Mouse (Mus musculus) gastrocnemius, postnatal 10 days (tissue): Measurements from ENCODE around the gene Ift20. TPM values are rescaled to one million over a fixed set of nuclear protein-coding genes. Genes with fewer than 3 reads are reported as not detected.
"Not testable (repeated sequence)": the region's sequence is repeated elsewhere in the genome, so short reads cannot be mapped to it uniquely, and the experiment has no call there.

Source experiments
- DNase-seq: peaks from one replicate; pipeline ENCODE4 v3.0.0; 2021; ENCODE audit warnings: mixed read lengths
- total RNA-seq, 2 experiments: library from RNA; stranded (reverse); gene quantifications; 2 replicates each; pipeline ENCODE4 v1.2.3; 2021

The Ift20 gene
- total RNA-seq, 2 experiments from 2014 or later: 28.0 to 39.1 TPM

GRCm38 (mm10) chr11:78566775-78567174 is 30.6 kb downstream of the Ift20 start:
- DNase-seq: no peak

- DNase-seq: no peak
Measured at GRCm38 (mm10) chr11:78567614-78568013, 31.5 kb downstream of the Ift20 start.

- no peak for DNase-seq
Measured at GRCm38 (mm10) chr11:78568827-78569226, 32.7 kb downstream of the Ift20 start.

- DNase-seq: no peak
Measured at GRCm38 (mm10) chr11:78569806-78570205, 33.6 kb downstream of the Ift20 start.

GRCm38 (mm10) chr11:78571441-78571840 is 35.3 kb downstream of the Ift20 start:
- no peak for DNase-seq

- DNase-seq: no peak
Measured at GRCm38 (mm10) chr11:78571854-78572253, 35.7 kb downstream of the Ift20 start.

GRCm38 (mm10) chr11:78574031-78574430 is 37.9 kb downstream of the Ift20 start:
- DNase-seq: not testable (repeated sequence)

- DNase-seq: no peak
Measured at GRCm38 (mm10) chr11:78574536-78574935, 38.4 kb downstream of the Ift20 start.

- DNase-seq: no peak
Measured at GRCm38 (mm10) chr11:78574975-78575374, 38.8 kb downstream of the Ift20 start.

GRCm38 (mm10) chr11:78582848-78583247 is 46.7 kb downstream of the Ift20 start:
- DNase-seq: no peak

GRCm38 (mm10) chr11:78586099-78586498 is 49.9 kb downstream of the Ift20 start:
- no peak for DNase-seq

GRCm38 (mm10) chr11:78587677-78588076 is 51.5 kb downstream of the Ift20 start:
- not testable (repeated sequence) for DNase-seq

Other genes with a start within 250 kb of the Ift20 start
- gene BC030499, start 245.5 kb upstream of the Ift20 start, total RNA-seq: under 1 TPM; 0.36 to 0.59 TPM
- 10 to 100 TPM in 1 of 2 experiments, 1 to 10 TPM in 1; 7.1 to 11.3 TPM for gene Spag5, start 234.8 kb upstream of the Ift20 start, total RNA-seq
- 1 to 10 TPM; 1.9 to 2.0 TPM for gene Aldoc, start 213.4 kb upstream of the Ift20 start, total RNA-seq
- gene Pigs, start 207.9 kb upstream of the Ift20 start, total RNA-seq: 10 to 100 TPM; 24.9 to 25.5 TPM
- gene Unc119, start 192.9 kb upstream of the Ift20 start, total RNA-seq: 10 to 100 TPM; 26.2 to 28.4 TPM
- gene Foxn1, start 149.8 kb upstream of the Ift20 start, total RNA-seq: not detected
- gene Slc13a2, start 114.1 kb upstream of the Ift20 start, total RNA-seq: not detected
- 1 to 10 TPM; 1.6 to 2.8 TPM for gene Slc46a1, start 70.7 kb upstream of the Ift20 start, total RNA-seq
- 1 to 10 TPM; 1.2 to 1.7 TPM for gene Sarm1, start 38.6 kb upstream of the Ift20 start, total RNA-seq
- gene Vtn, start 37.3 kb upstream of the Ift20 start, total RNA-seq: 10 to 100 TPM; 29.8 to 39.0 TPM
- gene Sebox, start 32.9 kb upstream of the Ift20 start, total RNA-seq: not detected
- gene Tmem199, start 24.2 kb upstream of the Ift20 start, total RNA-seq: 10 to 100 TPM; 14.2 to 16.3 TPM
- 100 to 1,000 TPM in 1 of 2 experiments, 10 to 100 TPM in 1; 99.9 to 109 TPM for gene Poldip2, start 24.2 kb upstream of the Ift20 start, total RNA-seq
- 10 to 100 TPM; 39.3 to 42.6 TPM for gene Tnfaip1, start within 50 bp of the Ift20 start, total RNA-seq
- 10 to 100 TPM; 11.9 to 13.9 TPM for gene Tmem97, start 14.4 kb downstream of the Ift20 start, total RNA-seq
- 1 to 10 TPM; 6.5 to 8.6 TPM for gene Nlk, start 161.0 kb downstream of the Ift20 start, total RNA-seq
- 10 to 100 TPM; 14.4 to 16.4 TPM for gene Ccnq, start 215.4 kb downstream of the Ift20 start, total RNA-seq